Mouse (Mus musculus): ENCODE data around the gene Taar1. TPM values are rescaled to one million over a fixed set of nuclear protein-coding genes. Genes with fewer than 3 reads are reported as not detected.

Gene Taar1
- polyA plus RNA-seq (2015; fragmentation: Nextera tagmentation; extraction: Ambion mirVana) = not detected in 2 replicates

DNA sequence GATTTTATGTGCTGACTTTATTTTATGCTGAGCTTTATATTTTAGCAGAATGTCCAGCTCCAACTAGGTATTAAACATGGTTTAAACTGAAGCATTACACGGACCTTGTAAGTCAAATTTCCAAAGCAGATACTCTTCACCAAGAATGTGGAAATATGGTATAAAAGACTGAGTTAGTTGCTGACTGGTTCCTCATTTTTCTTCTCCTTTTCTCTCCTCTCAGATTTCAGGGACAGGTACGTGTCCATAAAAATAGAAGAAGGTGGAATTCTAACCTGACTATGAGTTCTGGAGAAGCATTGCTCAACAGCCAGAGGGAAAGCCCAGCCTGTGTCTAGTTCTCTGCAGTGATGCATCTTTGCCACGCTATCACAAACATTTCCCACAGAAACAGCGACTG, at the start of gene Taar1:
Gene Taar1, plus strand, starts transcription at position 301 of the 400 bp plus-strand sequence.
- Histone ChIP-seq H3K4me2 (ENCODE audit: low read depth, low read length) (no peak within 1 kb of the TSS), H3K9ac (ENCODE audit: low read length) (no peak within 1 kb of the TSS), H3K4me1 (ENCODE audit: control insufficient read depth, insufficient read depth, low read length) (no peaks in the 10 kb centered on the region), H3K9me3 (replicated peaks; ENCODE audit: control insufficient read depth, low read length) (no peaks in the 10 kb centered on the region), H3K4me3 (replicated peaks; ENCODE audit: low read length) (no peak within 1 kb of the TSS), H3K27ac (ENCODE audit: low read length) (no peak within 1 kb of the TSS), H3K36me3 (ENCODE audit: control insufficient read depth, insufficient read depth, low read length) (no peaks in the 10 kb centered on the region), H3K27me3 (ENCODE audit: control insufficient read depth, insufficient read depth, low read length) (no peaks in the 10 kb centered on the region)
- ATAC-seq (ENCODE audit: insufficient read depth, low FRiP score) = no peak
- 84% methylated on average over 4 of the region's 4 CpGs for WGBS

DNA sequence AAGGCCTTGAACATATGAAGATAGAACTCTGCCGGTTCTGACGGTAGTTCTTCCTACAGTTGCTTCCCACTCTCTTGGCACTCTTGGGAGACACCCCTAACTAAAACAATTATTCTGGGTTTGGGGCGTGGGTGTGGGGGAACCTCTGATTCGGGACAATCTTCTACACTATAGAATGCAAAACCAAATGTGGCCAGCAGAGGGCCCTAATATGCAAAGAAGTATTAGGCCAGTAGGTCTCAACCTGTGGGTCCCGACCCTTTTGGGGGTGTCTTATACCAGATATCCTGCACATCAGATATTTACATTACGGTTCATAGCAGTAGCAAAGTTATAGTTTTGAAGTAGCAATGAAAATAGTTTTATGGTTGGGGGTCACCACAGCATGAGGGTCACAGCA, 39.5 kb upstream of the Taar1 start:
- WGBS = 89% methylated on average over 6 of the region's 6 CpGs
- no peaks in the 10 kb centered on the region for H3K36me3 ChIP-seq (ENCODE audit: control insufficient read depth, insufficient read depth, low read length)
- no peak overlapping the region for H3K9ac ChIP-seq (ENCODE audit: low read length)
- H3K4me1 ChIP-seq (ENCODE audit: control insufficient read depth, insufficient read depth, low read length) = no peaks in the 10 kb centered on the region
- no peak overlapping the region for H3K27ac ChIP-seq (ENCODE audit: low read length)
- H3K4me3 ChIP-seq (replicated peaks; ENCODE audit: low read length) = no peak overlapping the region
- H3K4me2 ChIP-seq (ENCODE audit: low read depth, low read length) = no peak overlapping the region
- H3K9me3 ChIP-seq (replicated peaks; ENCODE audit: control insufficient read depth, low read length) = no peaks in the 10 kb centered on the region
- no peaks in the 10 kb centered on the region for H3K27me3 ChIP-seq (ENCODE audit: control insufficient read depth, insufficient read depth, low read length)
- no peak for ATAC-seq (ENCODE audit: insufficient read depth, low FRiP score)

DNA sequence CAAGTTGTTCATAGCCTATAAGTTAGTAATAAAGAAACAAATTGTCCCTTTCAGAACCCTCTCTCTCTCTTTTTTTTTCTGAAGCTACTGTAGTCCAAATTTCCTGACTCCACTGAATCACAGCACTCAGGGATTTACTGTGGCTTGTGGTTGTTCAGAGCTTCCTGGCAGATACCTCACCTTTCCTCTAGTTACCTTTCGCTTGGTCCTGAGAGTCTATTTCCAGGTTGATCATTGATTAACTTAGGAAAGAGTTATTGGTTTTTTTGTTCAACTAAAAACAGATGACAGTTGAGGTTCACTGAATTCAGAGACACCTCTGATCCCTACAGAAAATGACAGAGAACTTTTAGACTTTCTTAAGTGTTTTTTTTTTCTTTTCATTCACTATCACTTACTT, 35.2 kb upstream of the Taar1 start:
- no peak overlapping the region for H3K27ac ChIP-seq (ENCODE audit: low read length)
- no peaks in the 10 kb centered on the region for H3K9me3 ChIP-seq (replicated peaks; ENCODE audit: control insufficient read depth, low read length)
- ATAC-seq (ENCODE audit: insufficient read depth, low FRiP score) = no peak
- H3K36me3 ChIP-seq (ENCODE audit: control insufficient read depth, insufficient read depth, low read length) = no peaks in the 10 kb centered on the region
- no peaks in the 10 kb centered on the region for H3K27me3 ChIP-seq (ENCODE audit: control insufficient read depth, insufficient read depth, low read length)
- H3K4me2 ChIP-seq (ENCODE audit: low read depth, low read length) = no peak overlapping the region
- H3K9ac ChIP-seq (ENCODE audit: low read length) = no peak overlapping the region
- H3K4me3 ChIP-seq (replicated peaks; ENCODE audit: low read length) = no peak overlapping the region
- no peaks in the 10 kb centered on the region for H3K4me1 ChIP-seq (ENCODE audit: control insufficient read depth, insufficient read depth, low read length)
- 95% methylated on average over 1 of the region's 1 CpGs for WGBS

DNA sequence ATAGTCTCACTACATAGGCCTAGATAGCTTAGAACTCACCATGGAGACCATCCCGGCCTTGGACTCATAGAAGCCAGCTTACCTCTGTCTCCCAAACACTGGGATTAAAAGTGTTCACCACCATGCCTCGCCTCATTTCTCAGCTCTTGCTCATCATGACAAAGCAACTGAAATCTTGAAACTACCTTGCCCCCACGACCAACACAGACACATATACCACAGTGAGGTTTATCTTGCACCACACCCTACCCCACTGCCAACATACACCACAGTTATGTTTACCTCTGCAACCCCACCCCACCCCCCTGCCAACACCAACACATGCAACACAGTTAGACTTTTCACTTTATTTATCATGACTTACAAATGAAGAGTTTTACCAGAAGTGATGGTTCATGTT, 34.1 kb upstream of the Taar1 start:
- Histone ChIP-seq H3K4me1 (ENCODE audit: control insufficient read depth, insufficient read depth, low read length) (no peaks in the 10 kb centered on the region), H3K36me3 (ENCODE audit: control insufficient read depth, insufficient read depth, low read length) (no peaks in the 10 kb centered on the region), H3K4me3 (replicated peaks; ENCODE audit: low read length) (no peak overlapping the region), H3K27ac (ENCODE audit: low read length) (no peak overlapping the region), H3K9ac (ENCODE audit: low read length) (no peak overlapping the region), H3K4me2 (ENCODE audit: low read depth, low read length) (no peak overlapping the region), H3K27me3 (ENCODE audit: control insufficient read depth, insufficient read depth, low read length) (no peaks in the 10 kb centered on the region), H3K9me3 (replicated peaks; ENCODE audit: control insufficient read depth, low read length) (no peaks in the 10 kb centered on the region)
- no peak for ATAC-seq (ENCODE audit: insufficient read depth, low FRiP score)
- WGBS = 78% methylated on average over 3 of the region's 3 CpGs

DNA sequence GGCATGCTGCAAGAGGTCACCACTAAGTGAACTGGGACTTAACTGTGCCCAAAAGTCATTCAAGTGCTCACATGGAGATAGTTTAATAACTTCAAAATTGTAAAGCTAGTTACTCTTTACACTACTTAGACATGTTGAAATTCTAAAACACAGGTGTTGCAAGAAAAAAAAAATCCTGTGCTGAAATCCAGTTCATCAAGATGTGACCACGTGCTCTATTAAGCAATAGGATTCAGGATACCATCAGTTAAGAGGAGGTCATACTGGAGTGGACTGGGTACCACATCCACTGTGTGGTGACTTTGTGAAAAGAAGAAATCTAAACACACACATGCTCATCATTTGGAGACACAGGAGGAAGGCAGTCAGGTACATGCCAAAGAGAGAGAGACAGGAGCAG, 27.2 kb upstream of the Taar1 start:
- Histone ChIP-seq H3K27me3 (ENCODE audit: control insufficient read depth, insufficient read depth, low read length) (no peaks in the 10 kb centered on the region), H3K4me3 (replicated peaks; ENCODE audit: low read length) (no peak overlapping the region), H3K9ac (ENCODE audit: low read length) (no peak overlapping the region), H3K4me1 (ENCODE audit: control insufficient read depth, insufficient read depth, low read length) (0 out of 2 replicates have a peak, but pooled peaks cover 4% of the 10 kb centered on the region), H3K4me2 (ENCODE audit: low read depth, low read length) (no peak overlapping the region), H3K9me3 (replicated peaks; ENCODE audit: control insufficient read depth, low read length) (no peaks in the 10 kb centered on the region), H3K27ac (ENCODE audit: low read length) (no peak overlapping the region), H3K36me3 (ENCODE audit: control insufficient read depth, insufficient read depth, low read length) (no peaks in the 10 kb centered on the region)
- ATAC-seq (ENCODE audit: insufficient read depth, low FRiP score) = no peak
- WGBS = 88% methylated on average over 1 of the region's 1 CpGs

DNA sequence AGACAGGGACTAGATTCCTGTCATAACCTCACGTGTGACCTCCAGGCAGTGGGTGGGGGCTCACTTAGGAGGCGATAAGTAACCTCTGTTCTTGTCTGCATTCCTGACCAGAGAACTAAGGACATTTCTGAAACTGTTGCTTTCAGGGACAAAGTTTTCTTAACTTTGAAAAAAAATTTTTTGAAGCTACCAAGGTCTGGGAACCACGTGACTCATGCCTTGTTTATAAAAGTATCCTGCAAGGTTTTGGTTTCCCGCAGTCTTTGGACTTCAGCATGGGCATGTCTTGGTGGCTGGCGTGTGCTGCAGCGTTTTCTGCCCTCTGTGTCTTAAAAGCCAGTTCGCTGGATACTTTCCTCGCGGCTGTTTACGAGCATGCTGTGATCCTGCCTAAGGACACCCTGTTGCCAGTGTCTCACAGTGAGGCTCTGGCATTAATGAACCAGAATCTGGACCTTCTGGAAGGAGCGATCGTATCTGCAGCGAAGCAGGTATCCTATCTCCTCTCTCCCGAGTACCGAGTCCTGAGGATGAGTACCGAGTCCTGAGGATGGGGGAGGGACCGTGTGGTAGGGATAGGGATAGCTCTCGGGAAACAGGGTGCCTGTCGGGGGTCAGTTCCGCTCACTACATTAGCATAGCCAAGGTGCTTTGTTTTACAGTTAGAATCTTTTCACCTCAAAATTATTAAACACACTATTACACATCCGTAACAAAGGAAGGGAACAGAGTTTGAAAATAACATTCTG, 25.4 kb upstream of the Taar1 start, which contains the start of gene Vnn1:
Gene Vnn1, plus strand, starts transcription at position 88 of the 749 bp plus-strand sequence.
- Histone ChIP-seq H3K4me2 (ENCODE audit: low read depth, low read length) (peak within 1 kb of the TSS; percentile 50), H3K27ac (ENCODE audit: low read length) (no peak within 1 kb of the TSS), H3K4me3 (replicated peaks; ENCODE audit: low read length) (peak within 1 kb of the TSS; percentile 32), H3K9me3 (replicated peaks; ENCODE audit: control insufficient read depth, low read length) (no peaks in the 10 kb centered on the region), H3K27me3 (ENCODE audit: control insufficient read depth, insufficient read depth, low read length) (no peaks in the 10 kb centered on the region), H3K9ac (ENCODE audit: low read length) (peak within 1 kb of the TSS; percentile 32; the same call in 1 of the 2 replicates), H3K36me3 (ENCODE audit: control insufficient read depth, insufficient read depth, low read length) (no peaks in the 10 kb centered on the region), H3K4me1 (ENCODE audit: control insufficient read depth, insufficient read depth, low read length) (0 out of 2 replicates have a peak, but pooled peaks cover 4% of the 10 kb centered on the region)
- 20% methylated on average over 21 of the region's 21 CpGs for WGBS
- no peak for ATAC-seq (ENCODE audit: insufficient read depth, low FRiP score)

DNA sequence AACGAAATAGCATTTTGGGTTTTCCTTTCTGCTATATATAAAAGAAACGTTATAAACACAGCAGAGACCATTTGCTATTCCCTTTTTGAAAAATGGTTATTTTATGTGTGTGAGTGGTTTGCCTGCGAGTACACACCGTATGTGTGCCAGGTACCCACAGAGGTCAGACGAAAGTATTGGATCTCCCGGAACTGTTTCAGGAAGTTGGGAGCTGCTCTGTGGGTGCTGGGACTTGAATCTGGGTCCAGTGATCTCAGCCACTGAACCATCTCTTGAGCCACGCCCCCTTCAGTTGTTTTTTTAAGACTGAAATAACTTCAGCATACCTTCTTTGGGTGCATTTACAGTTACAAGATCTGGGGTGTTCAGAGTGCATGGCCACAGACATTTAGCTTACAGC, 24.8 kb upstream of the Taar1 start:
- H3K27me3 ChIP-seq (ENCODE audit: control insufficient read depth, insufficient read depth, low read length) = no peaks in the 10 kb centered on the region
- H3K9ac ChIP-seq (ENCODE audit: low read length) = no peak overlapping the region
- ATAC-seq (ENCODE audit: insufficient read depth, low FRiP score) = no peak
- 0 out of 2 replicates have a peak, but pooled peaks cover 4% of the 10 kb centered on the region for H3K4me1 ChIP-seq (ENCODE audit: control insufficient read depth, insufficient read depth, low read length)
- no peak overlapping the region for H3K27ac ChIP-seq (ENCODE audit: low read length)
- no peaks in the 10 kb centered on the region for H3K36me3 ChIP-seq (ENCODE audit: control insufficient read depth, insufficient read depth, low read length)
- 60% methylated on average over 7 of the region's 7 CpGs for WGBS
- H3K9me3 ChIP-seq (replicated peaks; ENCODE audit: control insufficient read depth, low read length) = no peaks in the 10 kb centered on the region
- no peak overlapping the region for H3K4me3 ChIP-seq (replicated peaks; ENCODE audit: low read length)
- H3K4me2 ChIP-seq (ENCODE audit: low read depth, low read length) = peak overlapping the region; percentile 50

DNA sequence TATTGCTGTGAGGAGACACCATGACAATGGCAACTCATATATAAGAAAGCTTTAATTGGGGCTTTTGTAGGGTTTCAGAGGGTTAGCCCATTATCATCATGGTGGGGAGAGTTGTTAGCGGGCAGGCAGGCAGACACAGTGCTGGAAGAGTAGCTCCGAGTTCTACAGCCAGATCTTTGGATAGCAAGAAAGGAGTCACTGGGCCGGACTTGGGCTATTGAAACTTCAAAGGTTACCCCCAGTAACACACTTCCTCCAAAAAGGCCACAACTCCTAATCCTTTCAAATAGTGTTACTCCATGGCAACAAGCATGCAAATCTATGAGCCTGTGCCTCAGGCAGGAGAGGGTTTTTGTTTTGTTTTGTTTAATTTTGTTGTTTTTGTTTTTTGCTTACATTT, 19.0 kb upstream of the Taar1 start:
- ATAC-seq (ENCODE audit: insufficient read depth, low FRiP score) = no peak
- no peaks in the 10 kb centered on the region for H3K4me1 ChIP-seq (ENCODE audit: control insufficient read depth, insufficient read depth, low read length)
- no peak overlapping the region for H3K9ac ChIP-seq (ENCODE audit: low read length)
- H3K27ac ChIP-seq (ENCODE audit: low read length) = no peak overlapping the region
- H3K27me3 ChIP-seq (ENCODE audit: control insufficient read depth, insufficient read depth, low read length) = no peaks in the 10 kb centered on the region
- no peak overlapping the region for H3K4me2 ChIP-seq (ENCODE audit: low read depth, low read length)
- H3K36me3 ChIP-seq (ENCODE audit: control insufficient read depth, insufficient read depth, low read length) = no peaks in the 10 kb centered on the region
- no peaks in the 10 kb centered on the region for H3K9me3 ChIP-seq (replicated peaks; ENCODE audit: control insufficient read depth, low read length)
- H3K4me3 ChIP-seq (replicated peaks; ENCODE audit: low read length) = no peak overlapping the region
- WGBS = 90% methylated on average over 3 of the region's 3 CpGs

DNA sequence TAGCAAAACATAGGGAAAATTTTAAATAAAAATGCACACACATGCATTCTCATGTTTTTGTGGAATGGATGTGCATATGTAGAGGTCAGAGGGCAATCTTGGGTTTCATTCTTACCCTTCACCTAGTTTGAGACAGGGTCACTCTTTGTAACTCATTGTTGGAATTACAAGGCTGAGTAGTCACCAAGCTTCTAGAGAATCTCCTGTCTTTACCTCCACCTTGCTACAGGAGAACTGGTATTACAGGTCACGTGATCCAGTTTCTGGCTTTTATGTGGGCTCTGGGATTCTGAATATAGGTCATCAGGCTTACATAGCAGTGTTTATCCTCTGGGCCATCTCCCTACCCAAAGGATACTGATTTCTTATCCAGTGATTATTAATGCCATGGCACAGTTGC, 14.5 kb upstream of the Taar1 start:
- no peaks in the 10 kb centered on the region for H3K36me3 ChIP-seq (ENCODE audit: control insufficient read depth, insufficient read depth, low read length)
- WGBS = 77% methylated on average over 1 of the region's 1 CpGs

More for the DNA sequence above, 14.5 kb upstream of the Taar1 start:
- H3K27ac ChIP-seq (ENCODE audit: low read length) = no peak overlapping the region
- no peak overlapping the region for H3K9ac ChIP-seq (ENCODE audit: low read length)
- no peaks in the 10 kb centered on the region for H3K4me1 ChIP-seq (ENCODE audit: control insufficient read depth, insufficient read depth, low read length)
- no peak for ATAC-seq (ENCODE audit: insufficient read depth, low FRiP score)
- H3K9me3 ChIP-seq (replicated peaks; ENCODE audit: control insufficient read depth, low read length) = no peaks in the 10 kb centered on the region
- H3K4me2 ChIP-seq (ENCODE audit: low read depth, low read length) = no peak overlapping the region
- H3K4me3 ChIP-seq (replicated peaks; ENCODE audit: low read length) = no peak overlapping the region
- H3K27me3 ChIP-seq (ENCODE audit: control insufficient read depth, insufficient read depth, low read length) = no peaks in the 10 kb centered on the region
